Mouse (Mus musculus) layer of hippocampus, postnatal 10 days (tissue): ENCODE measurements around the gene Zscan21. TPM values are rescaled to one million over a fixed set of nuclear protein-coding genes. Genes with fewer than 3 reads are reported as not detected.

ENCODE experiments used
- DNase-seq, 2 experiments: peaks; one replicate each; pipeline ENCODE4 v3.0.0; 2021; ENCODE audit warnings: low spot score in 2 of 2
- total RNA-seq, 2 experiments: library from RNA; stranded (reverse); gene quantifications; 2 replicates each; pipeline ENCODE4 v1.2.3; 2021

Gene Zscan21
- total RNA-seq, 2 experiments from 2014 or later = 23.0 to 26.6 TPM

GRCm38 (mm10) chr5:138117199-138118015 is 704 bp downstream of the Zscan21 start:
- no peak for DNase-seq

GRCm38 (mm10) chr5:138118041-138118440 is 1.3 kb downstream of the Zscan21 start:
- no peak for DNase-seq

- no peak for DNase-seq
These were observed 15.8 kb downstream of the Zscan21 start for GRCm38 (mm10) chr5:138132425-138133064.

- DNase-seq = no peak
These were observed 20.6 kb downstream of the Zscan21 start for GRCm38 (mm10) chr5:138137257-138137656.

GRCm38 (mm10) chr5:138137935-138138549 is 21.3 kb downstream of the Zscan21 start:
- DNase-seq = peak in 1 of 2 experiments; percentile 34

GRCm38 (mm10) chr5:138138585-138138984 is 21.9 kb downstream of the Zscan21 start:
- no peak for DNase-seq

- DNase-seq = no peak
These were observed 37.7 kb downstream of the Zscan21 start for GRCm38 (mm10) chr5:138154390-138154789.

- peak; percentile 82 to 89 for DNase-seq
These were observed 38.8 kb downstream of the Zscan21 start, which contains the start of gene Zfp113 for GRCm38 (mm10) chr5:138155443-138155976. TSS of gene Zfp113 (minus strand) at chr5:138155744.

- no peak for DNase-seq
These were observed 43.6 kb downstream of the Zscan21 start for GRCm38 (mm10) chr5:138160224-138160762.

GRCm38 (mm10) chr5:138160842-138161665 is 44.4 kb downstream of the Zscan21 start, which contains the start of gene Cops6:
TSS of gene Cops6 (plus strand) at chr5:138161071.
- DNase-seq = peak; percentile 95 to 96

GRCm38 (mm10) chr5:138163046-138163445 is 46.3 kb downstream of the Zscan21 start:
- DNase-seq = no peak

- no peak for DNase-seq
These were observed 46.9 kb downstream of the Zscan21 start for GRCm38 (mm10) chr5:138163610-138164009.

- DNase-seq = no peak
These were observed 48.9 kb downstream of the Zscan21 start for GRCm38 (mm10) chr5:138165594-138165993.

GRCm38 (mm10) chr5:138170936-138171561 is 54.3 kb downstream of the Zscan21 start:
- peak; percentile 97 to 98 for DNase-seq

GRCm38 (mm10) chr5:138171695-138172491 is 55.2 kb downstream of the Zscan21 start, which contains the start of the genes Ap4m1 and Mcm7:
TSS of gene Ap4m1 (plus strand) at chr5:138172002.
TSS of gene Mcm7 (minus strand) at chr5:138172422.
- DNase-seq = peak; percentile 99

- no peak for DNase-seq
These were observed 56.5 kb downstream of the Zscan21 start for GRCm38 (mm10) chr5:138173217-138173616.
